Mouse (Mus musculus): ENCODE results near the gene Bend3. TPM values are rescaled to one million over a fixed set of nuclear protein-coding genes. Genes with fewer than 3 reads are reported as not detected.

Bend3 gene
- total and polyA plus RNA-seq, 3 experiments = 13.0 to 32.8 (median 18.7) TPM

DNA sequence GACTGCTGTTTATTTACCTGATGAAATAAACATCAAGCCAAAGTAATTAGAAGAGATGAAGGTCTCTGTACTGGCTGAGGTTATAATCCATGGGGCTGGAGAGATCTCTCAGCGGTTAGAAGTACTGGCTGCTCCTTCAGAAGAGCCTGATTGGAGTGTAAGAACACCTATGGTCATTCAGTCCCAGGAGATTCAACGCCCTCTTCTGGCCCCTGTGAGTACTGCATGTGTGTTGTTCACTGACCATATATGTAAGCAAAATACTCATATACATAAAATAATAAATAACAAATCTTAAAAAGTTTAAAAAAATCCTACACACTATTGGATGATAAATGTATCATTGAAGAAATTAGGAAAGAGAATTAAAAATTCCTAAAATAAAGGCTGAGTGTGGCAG lies 82.1 kb downstream of the Bend3 start:
- no peaks in the 10 kb centered on the region for H3K9me3 ChIP-seq (replicated peaks; ENCODE audit: insufficient read depth, low read length)
- no peak overlapping the region for H3K9ac ChIP-seq (ENCODE audit: control insufficient read depth, low read depth, low read length, poor library complexity, severe bottlenecking)
- DNase-seq (ENCODE audit: low read depth, low spot score) = peak; percentile 44
- H3K27me3 ChIP-seq (ENCODE audit: control insufficient read depth in 1 of 2, insufficient read depth in 2 of 2, low read length in 2 of 2) = no peaks in the 10 kb centered on the region
- H3K4me1 ChIP-seq (ENCODE audit: control insufficient read depth in 1 of 2, insufficient read depth in 2 of 2, low read length in 2 of 2) = peaks cover 3 to 7% of the 10 kb centered on the region in 2 experiments; a peak in 3 of 4 replicates
- H3K4me3 ChIP-seq (ENCODE audit: control insufficient read depth in 1 of 2, insufficient read depth in 1 of 2, low read depth in 2 of 2, low read length in 2 of 2) = no peak overlapping the region
- H3K27ac ChIP-seq (ENCODE audit: control insufficient read depth, low read depth, low read length) = no peak overlapping the region
- no peaks in the 10 kb centered on the region for H3K79me2 ChIP-seq (ENCODE audit: control insufficient read depth, insufficient read depth, low read length, poor library complexity)
- TF ChIP-seq MAZ (IDR thresholded peaks at IDR 0.05; ENCODE audit: low read depth, low read length) (no peak), CTCF (IDR thresholded peaks at IDR 0.05 in 2 of 3, conservative IDR thresholded peaks at IDR 0.05 in 1 of 3; ENCODE audit: control insufficient read depth in 1 of 3, insufficient read depth in 1 of 3, low read depth in 2 of 3, low read length in 3 of 3, poor library complexity in 1 of 3, severe bottlenecking in 1 of 3) (peak; percentile 49 to 61 (median 50)), SMC3 (IDR thresholded peaks at IDR 0.05; ENCODE audit: low read depth, low read length) (peak; percentile 16; the same call in 1 of the 2 replicates)
- H3K36me3 ChIP-seq (ENCODE audit: control insufficient read depth in 1 of 2, insufficient read depth in 2 of 2, low read length in 2 of 2) = peaks cover 0 to 3% of the 10 kb centered on the region in 2 experiments; a peak in 1 of 4 replicates

- Histone ChIP-seq H3K9ac (ENCODE audit: control insufficient read depth, low read depth, low read length, poor library complexity, severe bottlenecking) (no peak overlapping the region), H3K27ac (ENCODE audit: control insufficient read depth, low read depth, low read length) (no peak overlapping the region), H3K4me1 (ENCODE audit: control insufficient read depth in 1 of 2, insufficient read depth in 2 of 2, low read length in 2 of 2) (peaks cover 3 to 7% of the 10 kb centered on the region in 2 experiments; a peak in 3 of 4 replicates), H3K9me3 (replicated peaks; ENCODE audit: insufficient read depth, low read length) (no peaks in the 10 kb centered on the region), H3K36me3 (ENCODE audit: control insufficient read depth in 1 of 2, insufficient read depth in 2 of 2, low read length in 2 of 2) (peaks cover 0 to 3% of the 10 kb centered on the region in 2 experiments; a peak in 1 of 4 replicates), H3K4me3 (ENCODE audit: control insufficient read depth in 1 of 2, insufficient read depth in 1 of 2, low read depth in 2 of 2, low read length in 2 of 2) (no peak overlapping the region), H3K79me2 (ENCODE audit: control insufficient read depth, insufficient read depth, low read length, poor library complexity) (no peaks in the 10 kb centered on the region), H3K27me3 (ENCODE audit: control insufficient read depth in 1 of 2, insufficient read depth in 2 of 2, low read length in 2 of 2) (no peaks in the 10 kb centered on the region)
- TF ChIP-seq NRF1 (IDR thresholded peaks at IDR 0.05; ENCODE audit: insufficient read depth, low read depth, low read length, poor library complexity, severe bottlenecking) (no peak), POLR2AphosphoS5 (IDR thresholded peaks at IDR 0.05; ENCODE audit: borderline replicate concordance, low read depth, low read length) (no peak), JUND (IDR thresholded peaks at IDR 0.05; ENCODE audit: low read depth, low read length) (no peak), POLR2A (IDR thresholded peaks at IDR 0.05; ENCODE audit: control insufficient read depth in 1 of 2, insufficient read depth in 1 of 2, low read depth in 1 of 2, low read length in 2 of 2, poor library complexity in 1 of 2) (no peak), GABPA (IDR thresholded peaks at IDR 0.05; ENCODE audit: low read depth, low read length) (no peak), ZNF384 (IDR thresholded peaks at IDR 0.05; ENCODE audit: low read depth, low read length) (no peak), USF2 (IDR thresholded peaks at IDR 0.05; ENCODE audit: borderline replicate concordance in 1 of 2, insufficient read depth in 1 of 2, low read depth in 1 of 2, low read length in 2 of 2) (no peak), GATA1 (IDR thresholded peaks at IDR 0.05; ENCODE audit: low read depth, low read length) (no peak), POLR2AphosphoS2 (IDR thresholded peaks at IDR 0.05; ENCODE audit: low read length) (no peak), TAL1 (IDR thresholded peaks at IDR 0.05; ENCODE audit: low read length) (no peak), RCOR1 (IDR thresholded peaks at IDR 0.05; ENCODE audit: low read depth, low read length) (no peak), UBTF (IDR thresholded peaks at IDR 0.05; ENCODE audit: borderline replicate concordance, insufficient read depth, low read depth, low read length) (no peak), MAZ (IDR thresholded peaks at IDR 0.05; ENCODE audit: low read depth, low read length) (no peak), MYB (IDR thresholded peaks at IDR 0.05; ENCODE audit: low read depth, low read length) (no peak), ZC3H11A (IDR thresholded peaks at IDR 0.05; ENCODE audit: low read depth, low read length) (0 out of 2 replicates have a peak, but pooled peaks have one; percentile 14), ELF1 (IDR thresholded peaks at IDR 0.05; ENCODE audit: low read depth, low read length) (no peak), MXI1 (IDR thresholded peaks at IDR 0.05; ENCODE audit: low read depth, low read length) (no peak), HCFC1 (IDR thresholded peaks at IDR 0.05; ENCODE audit: low read depth, low read length) (no peak), MEF2A (IDR thresholded peaks at IDR 0.05; ENCODE audit: extremely low read depth, insufficient replicate concordance, low read depth, low read length, poor library complexity, severe bottlenecking) (no peak), SIN3A (IDR thresholded peaks at IDR 0.05; ENCODE audit: low read length) (no peak), TCF12 (IDR thresholded peaks at IDR 0.05; ENCODE audit: low read depth, low read length) (no peak), SMC3 (IDR thresholded peaks at IDR 0.05; ENCODE audit: low read depth, low read length) (peak; percentile 36), RAD21 (IDR thresholded peaks at IDR 0.05; ENCODE audit: low read depth, low read length) (peak; percentile 31), NELFE (IDR thresholded peaks at IDR 0.05; ENCODE audit: low read depth, low read length) (no peak), MYC (IDR thresholded peaks at IDR 0.05; ENCODE audit: low read depth, low read length) (peak; percentile 27; the same call in 1 of the 2 replicates), CTCF (IDR thresholded peaks at IDR 0.05 in 2 of 3, conservative IDR thresholded peaks at IDR 0.05 in 1 of 3; ENCODE audit: control insufficient read depth in 1 of 3, insufficient read depth in 1 of 3, low read depth in 2 of 3, low read length in 3 of 3, poor library complexity in 1 of 3, severe bottlenecking in 1 of 3) (peak in 2 of 3 experiments; percentile 24 to 36; a peak in 3 of 6 replicates), TBP (IDR thresholded peaks at IDR 0.05; ENCODE audit: low read depth, low read length) (no peak), ETS1 (IDR thresholded peaks at IDR 0.05; ENCODE audit: low read depth, low read length) (no peak)
- DNase-seq (ENCODE audit: low read depth, low spot score) = peak; percentile 32
These were observed 82.7 kb downstream of the Bend3 start for GRCm38 (mm10) chr10:43561311-43561710.

Measured in MEL (cell line).